Mouse (Mus musculus) telencephalon, adult 2 months (tissue): ENCODE measurements at regions not wholly inside any gene's neighbourhood (a gene's known extent, or its start where the extent isn't known, plus 50 kb on each side); places are given as distances from the start of the nearest gene placed in this dataset.
"Not testable (repeated sequence)": the region's sequence is repeated elsewhere in the genome, so short reads cannot be mapped to it uniquely, and the experiment has no call there.

ENCODE experiments used
- DNase-seq: peaks from one replicate; pipeline ENCODE4 v3.0.0-alpha.2; 2011; ENCODE audit warnings: low read depth, low spot score

DNA sequence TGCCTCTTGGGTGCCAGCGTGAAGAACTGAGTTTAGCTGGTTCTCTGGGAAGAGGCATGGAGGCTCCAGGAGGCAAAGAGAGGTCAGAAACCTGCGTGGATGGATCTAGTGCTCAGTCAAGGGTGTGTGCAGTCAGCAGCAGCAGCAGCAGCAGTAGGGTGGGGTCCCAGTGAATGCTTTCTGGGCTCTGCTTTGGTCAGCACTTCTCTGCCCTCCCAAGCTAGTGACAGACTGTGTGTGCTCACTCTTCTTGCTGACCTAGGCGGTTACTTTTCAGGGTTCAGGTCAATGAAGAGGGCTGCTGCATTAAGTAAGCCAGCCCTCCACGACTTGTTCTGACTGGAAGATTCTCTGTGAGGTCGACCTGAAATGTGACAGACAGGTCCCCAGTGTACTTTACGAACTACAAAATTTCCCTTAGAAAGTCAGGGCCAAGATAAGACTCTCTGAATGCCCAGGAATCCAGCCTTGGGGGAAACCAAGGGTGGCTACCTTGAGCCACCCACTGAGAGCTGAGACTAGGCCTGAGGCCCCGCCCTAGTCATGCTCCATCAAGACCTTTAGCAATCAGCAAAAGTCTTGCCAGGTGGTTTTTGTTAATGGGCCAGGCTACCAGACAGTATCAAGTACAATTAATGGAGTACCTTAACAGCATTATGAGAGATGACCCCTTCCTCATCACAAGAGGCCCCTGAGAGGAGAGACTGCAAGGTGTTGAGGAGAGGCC, 114.9 kb upstream of the Lemd2 start:
- no peak for DNase-seq

DNA sequence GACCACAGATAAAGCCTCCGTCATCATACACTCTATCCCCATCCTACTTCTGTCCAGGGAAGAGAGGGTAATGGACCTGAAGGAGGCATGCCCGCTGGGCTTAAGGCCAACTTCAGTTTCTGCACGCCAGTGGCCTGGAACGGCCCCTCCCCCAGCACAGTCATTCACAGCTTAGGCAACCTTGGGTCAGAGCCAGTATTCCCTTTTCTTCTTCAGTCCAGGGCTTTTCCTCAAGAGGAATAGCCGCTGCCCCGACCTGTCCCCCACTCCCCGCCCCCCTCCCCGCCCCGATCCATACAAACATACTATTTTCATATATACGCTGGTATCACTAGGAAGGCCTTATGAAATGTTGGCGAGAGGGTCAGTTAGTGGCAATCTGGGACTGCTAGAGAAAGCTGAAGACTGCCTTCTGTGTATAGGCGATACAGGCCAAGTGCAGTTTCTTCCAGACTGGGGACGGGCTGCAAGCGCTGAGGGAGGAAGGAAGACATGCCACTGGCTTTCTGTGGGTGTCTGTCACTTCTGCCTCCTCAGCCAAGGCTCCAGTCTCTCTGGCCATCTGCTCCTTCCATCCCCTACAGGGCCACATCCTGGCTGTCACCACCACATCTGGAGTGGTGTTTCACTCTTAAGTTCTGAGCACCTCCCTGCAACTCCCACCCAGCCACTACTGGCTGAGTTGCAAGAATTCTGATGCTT, 113.5 kb upstream of the Lemd2 start:
- DNase-seq = no peak

DNA sequence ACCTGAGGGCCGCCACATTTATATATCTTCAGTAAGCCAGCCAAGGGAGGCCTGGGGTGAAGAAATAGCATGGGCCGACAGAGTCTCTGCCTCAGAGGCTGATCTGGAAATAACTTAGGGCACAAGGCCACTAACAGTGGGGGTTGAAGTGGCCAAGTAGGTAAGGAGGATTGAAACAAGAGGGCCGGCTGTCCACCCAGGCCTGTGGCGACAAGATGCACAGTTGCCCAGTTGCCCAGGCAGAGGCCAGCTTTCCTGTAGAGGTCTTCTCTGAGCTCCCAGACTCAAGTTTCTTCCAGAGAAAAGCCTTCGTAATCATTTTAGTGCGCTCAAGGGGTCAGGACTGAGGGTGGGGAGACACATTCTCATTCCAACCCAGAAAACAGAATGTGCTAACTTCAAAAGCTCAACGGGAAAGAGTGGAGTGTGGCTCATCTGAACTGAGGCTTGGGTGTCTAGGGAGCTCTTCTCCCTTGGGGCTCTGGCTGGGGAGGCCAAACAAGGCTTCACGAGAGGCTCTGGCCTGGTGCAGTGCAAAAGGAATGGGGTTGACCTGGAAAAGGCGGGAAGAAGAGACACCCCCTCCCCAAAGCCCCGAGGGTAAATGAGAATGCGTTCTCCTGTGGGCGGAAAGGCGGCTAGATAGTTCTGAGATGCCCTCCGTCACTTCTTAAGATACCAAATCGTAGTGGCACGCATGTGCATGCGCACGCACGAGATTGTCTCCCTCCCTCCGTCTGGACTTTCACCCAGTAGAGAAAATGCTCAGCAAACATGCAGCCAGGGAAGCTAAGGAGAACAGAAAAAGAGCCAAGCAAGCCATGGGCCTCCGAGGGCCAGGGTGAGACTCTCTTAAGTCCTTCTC, 112.7 kb upstream of the Lemd2 start:
- no peak for DNase-seq

DNA sequence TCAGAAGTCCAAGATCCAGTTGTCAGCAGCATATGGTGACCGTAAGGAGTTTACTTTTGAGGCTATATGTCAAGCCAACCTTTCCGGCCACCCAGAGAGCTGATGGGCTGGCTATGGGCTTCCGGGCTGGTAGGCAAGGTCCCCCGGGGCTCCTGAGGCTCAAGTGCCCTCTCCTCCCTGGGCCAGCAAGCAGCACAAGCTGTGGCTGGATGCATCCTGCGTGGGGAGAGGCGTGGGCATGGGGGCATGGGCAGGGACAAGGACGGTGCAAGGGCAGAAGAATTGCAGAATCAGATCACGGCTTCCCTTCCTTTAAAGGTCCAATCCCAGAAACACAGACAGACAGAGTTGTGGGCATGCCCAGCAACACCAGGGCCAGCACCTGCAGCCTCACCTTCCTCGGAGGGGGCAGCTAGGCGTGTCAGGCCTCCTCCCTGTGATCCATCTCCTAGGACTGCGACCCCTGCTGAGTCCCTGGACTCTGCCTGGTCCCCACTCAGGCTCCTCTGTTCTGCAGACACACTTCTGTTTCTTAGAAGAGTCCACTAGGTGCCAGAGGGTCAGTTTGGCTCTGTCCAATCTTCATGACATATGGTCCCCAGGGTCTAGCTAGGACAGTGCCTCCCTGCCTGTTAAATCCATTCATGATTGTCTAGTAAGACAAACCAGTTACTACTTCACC, 111.8 kb upstream of the Lemd2 start:
- no peak for DNase-seq

DNA sequence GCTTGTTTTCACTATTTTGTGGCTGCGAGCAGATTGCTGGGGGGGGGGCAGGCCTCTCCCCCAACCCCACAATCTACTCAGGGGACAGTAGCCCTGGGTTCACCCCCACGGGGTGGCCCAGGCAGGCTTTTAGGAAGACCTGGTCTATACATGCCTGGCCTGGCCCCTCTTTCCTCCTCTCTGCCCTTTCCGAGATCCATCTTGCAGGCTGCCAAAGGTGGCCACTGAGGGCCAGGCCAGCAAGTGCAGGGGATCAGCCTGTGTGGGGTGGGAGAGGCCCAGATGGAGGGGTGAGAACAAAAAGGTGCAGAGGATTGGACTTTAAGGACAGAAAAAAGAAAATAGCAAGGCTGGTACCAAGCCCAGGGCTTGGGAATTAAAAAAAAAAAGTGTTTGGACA, 111.2 kb upstream of the Lemd2 start:
- no peak for DNase-seq

DNA sequence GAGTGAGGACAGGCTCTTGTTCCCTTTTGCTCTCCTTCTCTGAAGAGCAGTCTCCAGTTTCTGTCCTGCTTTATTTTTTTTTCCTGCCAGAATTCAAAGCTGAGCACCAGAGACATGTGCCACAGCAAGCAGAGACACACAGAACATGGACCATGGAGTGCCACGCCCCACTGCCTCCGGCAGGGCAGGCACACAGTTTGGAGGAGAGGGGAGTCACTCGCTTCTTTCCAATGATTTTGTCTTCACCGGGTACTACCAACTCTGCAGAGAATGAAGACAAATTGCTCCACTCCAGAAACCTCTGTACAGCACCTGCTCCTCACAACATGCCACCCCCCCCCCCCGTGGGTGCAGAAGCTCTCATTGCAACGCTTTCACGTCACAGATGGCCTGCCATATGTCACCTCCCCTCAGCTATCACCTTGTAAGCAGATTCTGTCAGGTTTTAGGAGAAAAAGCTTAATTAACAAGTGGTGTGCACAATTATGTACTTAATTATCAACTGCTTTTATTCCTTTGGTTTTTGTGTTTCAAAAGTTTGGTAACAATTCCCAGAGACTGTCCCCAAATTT, 110.6 kb upstream of the Lemd2 start:
- no peak for DNase-seq

DNA sequence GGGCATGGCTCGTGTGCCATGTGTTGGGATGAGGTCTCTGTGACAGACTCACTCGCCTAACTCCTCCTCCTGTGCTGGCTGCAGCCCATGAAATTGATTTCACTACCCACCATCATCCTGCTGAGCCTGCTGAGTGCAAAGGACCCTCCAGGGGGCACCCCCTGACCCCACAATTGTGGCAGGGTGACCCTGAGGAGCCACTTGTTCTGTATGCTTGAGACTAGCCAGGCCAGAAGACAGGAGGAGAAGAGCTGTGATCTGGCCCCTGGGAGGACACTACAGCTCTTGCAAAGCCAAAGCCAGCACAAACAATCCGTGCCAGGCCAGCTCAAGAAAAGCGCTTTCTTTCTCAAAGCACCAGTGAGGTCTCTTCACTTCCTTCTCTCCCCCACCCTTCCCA, 104.7 kb upstream of the Lemd2 start:
- DNase-seq = no peak

DNA sequence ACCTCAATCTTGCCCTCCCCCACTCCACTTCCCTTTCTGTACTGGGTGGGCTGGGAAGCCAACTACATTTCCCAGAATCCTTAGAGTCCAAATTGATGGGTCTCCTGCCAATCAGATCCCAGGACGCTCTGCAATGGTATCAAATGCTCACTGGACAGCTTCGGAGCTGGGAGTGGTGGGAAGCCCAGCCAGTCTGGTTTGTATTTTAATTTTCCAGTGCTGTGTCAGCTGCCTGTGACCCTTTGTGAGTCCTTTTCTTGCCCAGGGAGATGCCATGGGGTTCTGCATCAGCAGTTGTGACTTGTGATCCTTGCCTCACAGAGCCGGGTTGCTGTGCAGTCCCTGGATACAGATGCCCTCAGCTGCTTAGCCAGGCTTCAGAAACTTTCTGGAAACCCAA, 100.6 kb upstream of the Lemd2 start:
- DNase-seq = no peak

DNA sequence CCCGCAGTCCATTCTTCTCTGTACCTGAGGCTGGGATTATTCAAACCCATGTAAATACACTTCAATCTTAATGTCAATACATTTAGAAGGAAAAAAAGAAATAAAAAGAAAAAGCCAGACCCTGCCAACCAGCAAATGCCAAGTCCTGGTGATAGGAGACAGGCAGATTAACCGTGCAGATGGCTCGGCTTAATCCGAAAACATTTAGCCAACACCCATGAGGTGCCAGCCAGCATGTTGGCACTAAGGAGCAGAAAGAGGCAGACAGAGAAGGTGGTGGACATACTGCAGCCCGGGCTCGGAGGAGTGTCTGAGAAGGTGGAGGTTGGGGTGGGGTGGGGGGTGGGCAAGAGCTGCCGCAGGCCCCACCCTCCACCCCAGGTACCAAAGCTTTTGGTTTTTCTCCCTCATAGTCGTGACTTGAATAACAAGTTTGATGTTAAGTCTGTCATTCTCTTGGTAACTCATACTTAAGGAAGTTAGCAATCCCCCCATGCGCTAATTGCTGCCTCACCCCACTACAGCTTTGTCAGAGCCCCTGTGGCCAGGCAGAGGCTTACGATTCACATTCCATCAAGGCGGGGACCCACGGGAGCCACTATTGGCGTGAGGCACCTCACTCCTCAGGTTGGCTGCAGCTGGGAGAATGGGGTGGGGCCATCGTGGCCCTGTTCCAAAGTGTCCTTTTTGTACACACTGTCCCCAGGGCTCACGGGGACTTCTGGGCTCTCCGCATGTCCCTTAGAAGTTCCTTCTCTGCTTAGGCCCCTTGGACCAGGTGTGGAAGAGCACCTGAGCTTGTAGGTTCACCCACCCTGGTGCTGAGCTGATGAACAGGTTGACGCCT, 99.6 kb upstream of the Lemd2 start:
- DNase-seq = no peak

DNA sequence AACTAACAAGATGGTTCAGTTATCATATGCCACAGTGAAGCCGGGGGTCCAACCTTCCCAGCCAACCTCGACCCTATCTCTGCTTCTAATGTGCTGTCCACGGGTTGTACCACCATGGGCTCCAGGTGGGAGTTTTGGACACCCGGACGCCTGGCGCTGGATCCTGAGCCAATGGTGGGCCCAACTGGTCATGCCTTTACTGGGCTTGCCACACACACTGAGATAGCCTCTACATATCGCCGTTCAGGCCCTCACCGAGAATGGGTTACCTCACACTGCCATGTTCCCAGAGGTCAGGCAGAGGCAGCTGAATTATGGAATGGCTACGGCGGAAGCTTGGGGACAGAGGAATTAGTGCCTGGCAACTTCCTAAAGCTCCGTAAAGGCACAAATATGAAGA, 98.8 kb upstream of the Lemd2 start:
- DNase-seq = no peak

DNA sequence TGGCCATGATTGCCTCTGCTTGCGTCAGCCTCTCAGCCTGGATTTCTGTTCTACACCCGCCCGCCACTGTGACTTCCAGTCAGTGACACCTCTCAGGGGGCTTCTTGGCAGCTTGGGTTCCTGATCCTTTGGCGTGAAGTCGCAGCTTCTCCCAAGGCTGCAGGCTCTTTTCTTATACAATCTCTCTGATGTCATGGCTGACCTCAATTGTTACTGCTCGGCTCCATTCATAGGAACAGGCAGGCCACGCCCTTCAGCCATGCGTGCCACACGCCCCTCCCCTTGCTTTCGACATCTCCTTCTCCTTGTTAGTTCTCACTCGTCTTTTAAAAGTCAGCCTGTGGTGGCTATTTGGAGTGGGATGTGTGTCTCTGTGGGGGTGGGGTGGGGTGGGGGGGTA, 97.1 kb upstream of the Lemd2 start:
- DNase-seq = no peak

DNA sequence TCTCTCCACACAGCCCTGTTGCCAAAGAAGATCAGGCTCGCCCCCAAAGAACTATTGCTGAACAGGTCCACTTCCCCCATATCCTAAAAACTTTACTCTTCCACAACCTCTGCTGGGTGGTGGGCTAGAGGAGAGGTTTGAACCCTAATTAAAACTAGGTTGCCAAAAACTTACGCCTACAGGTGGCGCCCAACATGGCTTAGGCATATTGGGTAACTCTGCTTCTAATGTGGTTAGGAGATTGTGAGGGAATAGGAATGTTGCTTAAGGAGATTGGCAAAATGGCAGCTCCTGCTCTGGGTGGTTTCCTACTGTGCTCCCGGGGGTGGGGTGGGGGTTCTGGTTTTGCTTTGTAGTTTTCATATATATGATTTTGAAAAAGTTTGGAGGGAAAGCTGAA, 95.0 kb upstream of the Lemd2 start:
- DNase-seq = no peak

DNA sequence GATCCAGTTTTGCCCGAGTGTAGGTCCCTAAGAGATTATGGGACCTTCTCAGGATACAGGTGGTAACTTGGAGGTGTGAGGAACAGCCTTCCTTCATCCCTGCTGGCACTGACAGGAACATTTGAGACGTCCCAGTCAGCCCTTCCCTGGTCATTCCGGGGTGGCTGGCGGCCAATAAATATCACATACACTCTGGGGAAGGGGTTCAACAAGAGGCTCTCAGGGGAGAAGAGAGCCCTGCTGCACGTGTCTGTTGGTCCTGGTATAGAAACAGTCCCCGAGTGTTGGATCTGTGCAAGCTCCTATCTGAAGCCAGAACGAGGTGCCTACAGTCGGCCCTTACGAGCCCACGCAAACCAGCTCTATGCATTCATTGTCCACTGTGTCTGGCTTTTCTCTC, 94.1 kb upstream of the Lemd2 start:
- no peak for DNase-seq

DNA sequence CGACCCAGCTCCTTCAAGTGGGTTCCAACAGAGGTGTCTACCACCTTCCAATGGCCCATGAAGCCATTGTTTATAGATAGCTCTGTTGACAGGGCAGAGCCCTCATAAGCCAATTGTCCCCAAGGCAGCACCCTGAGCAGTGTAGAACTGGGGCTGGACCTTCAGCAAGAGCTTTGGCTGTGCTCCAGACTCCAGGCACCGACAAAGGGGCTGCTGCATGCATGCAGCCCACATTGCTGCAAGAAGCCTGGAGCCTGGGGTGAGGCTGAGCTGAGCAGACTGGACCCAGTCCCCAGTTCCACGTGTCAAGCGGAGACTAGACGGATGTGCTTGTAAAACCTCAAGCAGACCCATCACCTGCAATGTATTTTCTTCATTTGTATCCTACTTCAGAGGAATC, 91.9 kb upstream of the Lemd2 start:
- DNase-seq = no peak

DNA sequence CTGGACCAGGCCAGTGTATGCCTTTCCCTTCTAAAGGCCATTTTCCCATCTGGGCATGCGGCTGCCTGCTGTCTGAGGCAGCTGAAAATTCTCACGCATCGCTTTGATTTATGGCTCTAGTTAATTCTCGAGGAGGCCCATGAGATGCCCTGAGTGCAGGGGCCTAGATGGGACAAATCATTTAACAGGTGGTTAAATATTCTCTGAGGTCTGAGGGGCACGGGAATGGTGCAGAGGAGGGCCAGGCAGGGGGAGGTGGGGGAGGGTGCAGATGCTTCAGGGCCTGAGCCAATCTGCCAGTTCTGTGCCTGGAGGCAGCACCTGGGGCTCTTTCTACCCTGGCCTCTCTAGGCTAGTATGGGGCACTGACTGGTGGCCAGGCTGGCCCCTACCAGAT, 89.9 kb upstream of the Lemd2 start:
- no peak for DNase-seq

DNA sequence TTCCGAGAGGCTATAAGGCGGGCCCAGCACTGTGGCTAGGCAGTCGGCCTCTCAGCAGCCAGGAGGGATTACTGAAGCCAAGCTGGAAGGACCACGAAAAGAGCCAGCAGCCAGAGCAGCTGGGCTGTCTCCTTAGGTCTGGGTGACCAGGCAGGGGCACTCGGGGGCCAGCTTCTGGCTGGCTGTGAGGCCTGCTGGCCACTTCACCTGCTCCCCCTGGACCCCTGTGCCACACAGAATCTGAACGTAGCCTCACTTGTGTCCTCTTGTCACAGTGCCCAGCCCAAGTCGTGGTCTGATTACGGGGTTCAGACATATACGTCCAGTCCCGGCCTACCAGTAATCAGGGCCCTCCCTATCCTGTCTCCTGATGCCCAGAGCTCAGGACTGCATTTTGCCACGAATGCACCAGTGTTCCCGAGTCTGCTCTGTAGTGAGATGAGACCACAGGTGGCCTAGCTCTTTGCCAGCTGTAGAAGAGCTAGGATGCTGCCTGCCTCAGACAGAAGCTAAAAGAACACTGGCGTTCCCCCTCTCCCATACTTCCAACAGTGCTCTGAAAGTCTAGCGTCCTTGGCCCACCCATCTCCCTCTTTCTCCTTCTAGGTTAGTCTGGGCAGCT, 89.4 kb upstream of the Lemd2 start:
- no peak for DNase-seq

DNA sequence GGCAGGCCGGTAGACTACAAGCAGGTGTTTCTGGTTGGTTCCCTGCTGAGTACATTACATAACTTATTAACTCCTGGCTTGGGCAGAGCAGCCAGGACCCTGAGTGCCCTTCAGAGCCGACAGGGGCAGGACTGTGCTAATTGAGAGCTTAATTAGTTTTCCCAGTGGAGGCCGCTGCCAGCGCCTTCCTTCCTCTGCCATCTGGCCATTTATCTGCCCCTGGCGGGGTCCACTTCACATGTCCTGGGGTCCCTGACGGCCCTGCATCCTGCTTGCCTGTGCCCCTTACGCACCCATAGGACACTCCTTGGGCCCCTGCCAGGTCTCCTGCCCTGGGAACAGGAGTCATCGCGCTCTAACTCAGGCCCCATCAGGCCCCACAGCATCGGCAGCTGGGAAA, 87.4 kb upstream of the Lemd2 start:
- DNase-seq = no peak

DNA sequence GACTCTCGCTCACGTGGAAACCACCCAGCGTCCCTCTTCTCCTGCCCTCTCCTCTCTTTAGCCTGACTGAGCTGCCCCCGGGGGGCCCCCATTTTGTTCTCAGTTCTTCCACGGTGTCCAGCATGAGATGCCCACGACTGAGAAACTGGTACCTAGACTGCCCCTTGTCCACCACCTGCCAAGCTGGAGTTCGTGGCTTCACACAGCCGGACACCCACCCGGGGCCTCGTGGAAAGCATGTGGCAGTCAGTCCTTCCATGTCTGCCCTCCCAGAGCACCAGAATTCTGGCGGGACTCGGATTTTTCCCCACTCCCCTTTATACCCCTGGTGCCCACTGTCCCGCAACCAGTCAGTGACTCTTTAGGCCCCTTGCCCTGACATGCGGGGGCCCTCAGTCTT, 86.9 kb upstream of the Lemd2 start:
- DNase-seq = no peak

DNA sequence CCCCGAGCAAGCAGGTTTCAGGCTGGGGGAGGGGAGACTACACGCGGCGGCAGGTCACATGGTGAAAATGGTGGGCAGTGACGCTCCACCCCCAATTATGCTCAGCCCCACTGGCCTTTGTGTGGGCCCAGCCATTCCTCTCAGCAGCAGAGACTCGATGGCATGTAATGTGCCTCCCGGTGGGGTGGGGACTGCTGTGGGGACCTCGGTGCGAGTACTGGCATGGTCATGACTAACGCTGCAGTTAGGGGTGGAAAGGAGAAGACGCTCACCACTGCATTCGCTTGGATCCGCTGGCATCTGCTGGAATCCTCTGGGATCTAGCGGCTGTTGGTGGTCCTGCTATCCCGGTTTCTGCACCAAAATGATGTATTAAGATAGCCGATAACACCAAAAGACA, 86.0 kb upstream of the Lemd2 start:
- no peak for DNase-seq

DNA sequence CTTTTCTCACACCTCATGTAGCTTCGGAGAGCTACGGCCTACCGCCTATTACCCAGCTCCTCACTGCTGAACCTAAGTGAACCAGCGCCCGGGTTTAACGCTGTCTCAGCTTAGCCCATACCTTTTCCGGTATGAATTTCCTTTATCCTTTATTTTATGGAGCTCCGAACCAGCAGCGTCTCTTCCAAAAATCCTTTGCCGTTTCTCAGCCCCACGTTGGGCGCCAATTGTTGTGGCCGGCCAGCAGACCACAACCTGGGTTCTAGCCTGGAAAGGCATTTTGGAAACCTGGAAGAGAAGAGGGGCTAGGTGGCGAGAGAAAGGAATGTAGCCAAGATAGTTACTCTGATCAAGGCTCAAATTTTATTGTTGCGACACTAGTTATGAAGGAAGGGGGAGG, 85.5 kb upstream of the Lemd2 start:
- not testable (repeated sequence) for DNase-seq
